Mouse (Mus musculus): ENCODE results near the gene Atxn7l1. TPM values are rescaled to one million over a fixed set of nuclear protein-coding genes. Genes with fewer than 3 reads are reported as not detected.

Gene Atxn7l1
- polyA plus RNA-seq, 1 experiment from 2014 or later = 18.2 TPM

Other genes with a start within 250 kb of the Atxn7l1 start
- gene Sypl, start 193.8 kb upstream of the Atxn7l1 start, polyA plus RNA-seq (2014; fragmentation: Nextera tagmentation; extraction: Ambion mirVana) = 127 and 129 TPM in 2 replicates
- gene Cdhr3, start 54.8 kb upstream of the Atxn7l1 start, polyA plus RNA-seq (2014; fragmentation: Nextera tagmentation; extraction: Ambion mirVana) = not detected in 2 replicates
- gene Efcab10, start 247.2 kb downstream of the Atxn7l1 start, polyA plus RNA-seq (2014; fragmentation: Nextera tagmentation; extraction: Ambion mirVana) = 0.28 TPM in 1 of 2 replicates, not detected in the other